Mouse (Mus musculus) lung, embryonic 16.5 days (tissue): ENCODE data around the gene Olfr866. TPM values are rescaled to one million over a fixed set of nuclear protein-coding genes. Genes with fewer than 3 reads are reported as not detected.

Experiments
- ATAC-seq: fragments of 200-750 bp; cut with Nextera tagmentation; 2 replicates; pipeline ENCODE4 v1.8.0; 2017; ENCODE audit warnings: low read depth, mild to moderate bottlenecking, moderate library complexity
- H3K27ac ChIP-seq: fragments of 300-500 bp; sonication (generic); 2 replicates; pipeline ENCODE4 v1.5.1; 2014; ENCODE audit warnings: mild to moderate bottlenecking, control low read depth, low read length
- H3K27me3 ChIP-seq: fragments of 300-500 bp; sonication (generic); 2 replicates; pipeline ENCODE4 v1.6.1; 2014; ENCODE audit warnings: low read depth, low read length, mixed read lengths; ENCODE audit not compliant: control insufficient read depth, insufficient read depth
- H3K36me3 ChIP-seq: fragments of 300-500 bp; sonication (generic); 2 replicates; pipeline ENCODE4 v1.6.1; 2014; ENCODE audit warnings: low read length; ENCODE audit not compliant: control insufficient read depth, insufficient read depth
- H3K4me1 ChIP-seq: fragments of 300-500 bp; sonication (generic); replicated peaks from 2 replicates; pipeline ENCODE4 v1.6.1; 2014; ENCODE audit warnings: low read length, mixed read lengths; ENCODE audit not compliant: control insufficient read depth, insufficient read depth
- H3K4me2 ChIP-seq: fragments of 300-500 bp; sonication (generic); 2 replicates; pipeline ENCODE4 v1.6.1; 2014; ENCODE audit warnings: low read depth, low read length, control low read depth
- H3K4me3 ChIP-seq: fragments of 300-500 bp; sonication (generic); 2 replicates; pipeline ENCODE4 v1.5.1; 2014; ENCODE audit warnings: mild to moderate bottlenecking, low read length, control low read depth
- H3K9ac ChIP-seq: fragments of 300-500 bp; sonication (generic); 2 replicates; pipeline ENCODE4 v1.6.1; 2014; ENCODE audit warnings: low read length, control low read depth
- H3K9me3 ChIP-seq: fragments of 300-500 bp; sonication (generic); 2 replicates; pipeline ENCODE4 v1.6.1; 2016; ENCODE audit warnings: low read length; ENCODE audit not compliant: control insufficient read depth
- WGBS: fragments of 180-500 bp; shearing (Covaris S2); extraction: QIAGEN DNeasy Blood & Tissue Kit; methylation state at CpG from one replicate; pipeline ENCODE4 v1.1.7; 2014; 5-methylcytosine and 5-hydroxymethylcytosine counted together
- microRNA-seq: library from miRNA; unstranded; fragments of <30 nt; microRNA quantifications from one replicate; pipeline ENCODE4, GENCODE M21; 2016
- polyA plus RNA-seq: library from polyadenylated mRNA; unstranded; fragments of >200 nt; fragmentation: Nextera tagmentation; extraction: Ambion mirVana; gene quantifications from 2 replicates; pipeline ENCODE4 v1.2.1, GENCODE M21; 2015

Olfr866 gene
- not detected in 2 replicates for polyA plus RNA-seq

GRCm38 (mm10) chr9:20027935-20028334 is at the start of gene Olfr866:
Gene Olfr866, minus strand, starts transcription at chr9:20028035.
- no peak within 1 kb of the TSS for H3K27ac ChIP-seq
- no peaks in the 10 kb centered on the region for H3K4me1 ChIP-seq
- no peak within 1 kb of the TSS for H3K9ac ChIP-seq
- no peaks in the 10 kb centered on the region for H3K36me3 ChIP-seq
- no peak within 1 kb of the TSS for H3K4me3 ChIP-seq
- no peaks in the 10 kb centered on the region for H3K27me3 ChIP-seq
- no peak for ATAC-seq
- 73% methylated on average over 2 of the region's 2 CpGs for WGBS
- no peaks in the 10 kb centered on the region for H3K9me3 ChIP-seq
- no peak within 1 kb of the TSS for H3K4me2 ChIP-seq

GRCm38 (mm10) chr9:20073523-20074177 is 45.8 kb upstream of the Olfr866 start:
- WGBS = 64% methylated on average over 7 of the region's 7 CpGs
- H3K27ac ChIP-seq = no peak overlapping the region
- H3K36me3 ChIP-seq = no peaks in the 10 kb centered on the region
- H3K9ac ChIP-seq = no peak overlapping the region
- no peaks in the 10 kb centered on the region for H3K27me3 ChIP-seq
- no peak overlapping the region for H3K4me2 ChIP-seq
- ATAC-seq = no peak
- no peak overlapping the region for H3K4me3 ChIP-seq
- no peaks in the 10 kb centered on the region for H3K4me1 ChIP-seq
- no peaks in the 10 kb centered on the region; the same call in 1 of the 2 replicates for H3K9me3 ChIP-seq

GRCm38 (mm10) chr9:20071291-20071690 is 43.5 kb upstream of the Olfr866 start:
- H3K4me1 ChIP-seq = no peaks in the 10 kb centered on the region
- no peaks in the 10 kb centered on the region for H3K9me3 ChIP-seq
- H3K4me2 ChIP-seq = no peak overlapping the region
- ATAC-seq = no peak
- no peak overlapping the region for H3K27ac ChIP-seq
- H3K27me3 ChIP-seq = no peaks in the 10 kb centered on the region
- no peak overlapping the region for H3K4me3 ChIP-seq
- 79% methylated on average over 1 of the region's 1 CpGs for WGBS
- H3K36me3 ChIP-seq = no peaks in the 10 kb centered on the region
- H3K9ac ChIP-seq = no peak overlapping the region

GRCm38 (mm10) chr9:20070236-20070635 is 42.4 kb upstream of the Olfr866 start:
- Histone ChIP-seq H3K36me3 (no peaks in the 10 kb centered on the region), H3K9ac (no peak overlapping the region), H3K4me2 (no peak overlapping the region), H3K27me3 (no peaks in the 10 kb centered on the region), H3K27ac (no peak overlapping the region), H3K9me3 (no peaks in the 10 kb centered on the region), H3K4me1 (no peaks in the 10 kb centered on the region), H3K4me3 (no peak overlapping the region)
- ATAC-seq = no peak
- 68% methylated on average over 3 of the region's 3 CpGs for WGBS

GRCm38 (mm10) chr9:20057462-20057861 is 29.6 kb upstream of the Olfr866 start, which contains the start of gene Olfr867:
Gene Olfr867, minus strand, starts transcription at chr9:20057562.
- no peaks in the 10 kb centered on the region for H3K9me3 ChIP-seq
- H3K9ac ChIP-seq = no peak within 1 kb of the TSS
- no peak for ATAC-seq
- H3K4me1 ChIP-seq = no peaks in the 10 kb centered on the region
- no peak within 1 kb of the TSS for H3K4me3 ChIP-seq
- no peaks in the 10 kb centered on the region for H3K27me3 ChIP-seq
- WGBS = 75% methylated on average over 1 of the region's 1 CpGs
- H3K4me2 ChIP-seq = no peak within 1 kb of the TSS
- no peaks in the 10 kb centered on the region for H3K36me3 ChIP-seq
- no peak within 1 kb of the TSS for H3K27ac ChIP-seq

- no peak for ATAC-seq
- no peaks in the 10 kb centered on the region for H3K36me3 ChIP-seq
These were observed 20.1 kb upstream of the Olfr866 start for GRCm38 (mm10) chr9:20047964-20048363.

More at GRCm38 (mm10) chr9:20047964-20048363, 20.1 kb upstream of the Olfr866 start:
- Histone ChIP-seq H3K27me3 (no peaks in the 10 kb centered on the region), H3K9ac (no peak overlapping the region), H3K4me3 (no peak overlapping the region), H3K9me3 (peaks cover 2% of the 10 kb centered on the region; the same call in 1 of the 2 replicates), H3K4me1 (no peaks in the 10 kb centered on the region), H3K27ac (no peak overlapping the region), H3K4me2 (no peak overlapping the region)
- 63% methylated on average over 3 of the region's 3 CpGs for WGBS

Small RNA genes within 50 kb of the gene (microRNA-seq; reads per million reads assigned to microRNA genes)
- gene Gm26231 = not detected
- gene Gm44395 = not detected

Other genes starting within 250 kb of the Olfr866 start
- gene Olfr58, start 247.8 kb downstream of the Olfr866 start, polyA plus RNA-seq = not detected in 2 replicates
- not detected in 2 replicates for gene Olfr859, start 223.1 kb downstream of the Olfr866 start, polyA plus RNA-seq
- not detected in 2 replicates for gene Olfr860, start 178.3 kb downstream of the Olfr866 start, polyA plus RNA-seq
- not detected in 2 replicates for gene Olfr862, start 140.0 kb downstream of the Olfr866 start, polyA plus RNA-seq
- 0.21 and 0.24 TPM in 2 replicates for gene Olfr77, start 111.2 kb downstream of the Olfr866 start, polyA plus RNA-seq
- not detected in 2 replicates for gene Olfr867, start 29.5 kb upstream of the Olfr866 start, polyA plus RNA-seq
- gene Olfr868, start 70.6 kb upstream of the Olfr866 start, polyA plus RNA-seq = not detected in 2 replicates
- not detected in 2 replicates for gene Olfr869, start 101.0 kb upstream of the Olfr866 start, polyA plus RNA-seq
- not detected in 2 replicates for gene Olfr870, start 146.0 kb upstream of the Olfr866 start, polyA plus RNA-seq
- not detected in 2 replicates for gene Olfr871, start 184.2 kb upstream of the Olfr866 start, polyA plus RNA-seq
- not detected in 2 replicates for gene Olfr872, start 209.1 kb upstream of the Olfr866 start, polyA plus RNA-seq